Mouse (Mus musculus) forebrain, embryonic 13.5 days (tissue): ENCODE results near the gene Ahdc1. TPM values are rescaled to one million over a fixed set of nuclear protein-coding genes. Genes with fewer than 3 reads are reported as not detected.

Experiments used
- ATAC-seq: fragments of 200-750 bp; cut with Nextera tagmentation; 2 replicates; pipeline ENCODE4 v1.8.0; 2017
- H3K27ac ChIP-seq: fragments of 300-500 bp; sonication (generic); 2 replicates; pipeline ENCODE4 v1.5.1; 2015; ENCODE audit warnings: inconsistent platforms, mild to moderate bottlenecking, moderate library complexity
- H3K27me3 ChIP-seq: fragments of 300-500 bp; sonication (generic); 2 replicates; pipeline ENCODE4 v1.6.1; 2015; ENCODE audit warnings: mild to moderate bottlenecking, inconsistent platforms
- H3K36me3 ChIP-seq: fragments of 300-500 bp; sonication (generic); 2 replicates; pipeline ENCODE4 v1.6.1; 2015; ENCODE audit warnings: mild to moderate bottlenecking, inconsistent platforms; ENCODE audit not compliant: poor library complexity, severe bottlenecking
- H3K4me1 ChIP-seq: fragments of 300-500 bp; sonication (generic); 2 replicates; pipeline ENCODE4 v1.6.1; 2015; ENCODE audit warnings: inconsistent platforms
- H3K4me2 ChIP-seq: fragments of 300-500 bp; sonication (generic); 2 replicates; pipeline ENCODE4 v1.6.1; 2015; ENCODE audit warnings: inconsistent platforms, mild to moderate bottlenecking, moderate library complexity
- H3K4me3 ChIP-seq: fragments of 300-500 bp; sonication (generic); 2 replicates; pipeline ENCODE4 v1.5.1; 2015; ENCODE audit warnings: mild to moderate bottlenecking, inconsistent platforms
- H3K9ac ChIP-seq: fragments of 300-500 bp; sonication (generic); 2 replicates; pipeline ENCODE4 v1.6.1; 2015; ENCODE audit warnings: mild to moderate bottlenecking, inconsistent platforms
- H3K9me3 ChIP-seq: fragments of 300-500 bp; sonication (generic); replicated peaks from 2 replicates; pipeline ENCODE4 v1.6.1; 2016; ENCODE audit warnings: inconsistent platforms
- WGBS: fragments of 180-500 bp; shearing (Covaris S2); methylation state at CpG from one replicate; pipeline ENCODE4 v1.1.7; 2015; 5-methylcytosine and 5-hydroxymethylcytosine counted together
- polyA plus RNA-seq: library from polyadenylated mRNA; unstranded; fragments of >200 nt; fragmentation: Nextera tagmentation; extraction: Ambion mirVana; gene quantifications from 2 replicates; pipeline ENCODE4 v1.2.1, GENCODE M21; 2015

Gene Ahdc1
- polyA plus RNA-seq, 1 experiment from 2014 or later, result 7.3 TPM

DNA sequence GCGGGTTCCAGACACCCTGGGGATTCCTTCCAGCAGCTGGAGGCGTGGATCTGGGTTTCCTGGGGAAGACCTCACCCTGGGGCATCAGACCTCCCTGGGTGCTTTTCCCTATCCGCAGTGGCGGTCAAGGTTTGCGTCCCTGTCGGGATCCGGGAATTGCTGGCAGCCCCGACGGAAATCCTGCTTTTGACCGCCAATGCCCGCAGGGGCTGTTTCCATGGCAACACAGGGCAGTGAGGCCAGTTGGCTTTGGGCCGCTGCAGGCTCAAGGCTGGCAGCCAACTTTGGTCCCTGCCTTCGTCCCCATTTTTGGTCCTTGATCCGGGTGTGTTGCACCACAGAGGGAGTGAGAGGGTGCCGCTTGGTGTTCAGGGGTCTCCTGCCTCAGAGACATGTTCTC, 36.2 kb upstream of the Ahdc1 start:
- under 1% methylated on average over 15 of the region's 15 CpGs for WGBS
- peak overlapping the region; percentile 42 for H3K4me2 ChIP-seq
- peaks cover 26% of the 10 kb centered on the region for H3K4me1 ChIP-seq
- H3K27me3 ChIP-seq, result peaks cover 54% of the 10 kb centered on the region
- H3K9ac ChIP-seq, result no peak overlapping the region
- no peak overlapping the region for H3K4me3 ChIP-seq
- ATAC-seq, result no peak
- no peaks in the 10 kb centered on the region for H3K36me3 ChIP-seq
- H3K27ac ChIP-seq, result no peak overlapping the region; the same call in 1 of the 2 replicates
- H3K9me3 ChIP-seq, result no peaks in the 10 kb centered on the region

DNA sequence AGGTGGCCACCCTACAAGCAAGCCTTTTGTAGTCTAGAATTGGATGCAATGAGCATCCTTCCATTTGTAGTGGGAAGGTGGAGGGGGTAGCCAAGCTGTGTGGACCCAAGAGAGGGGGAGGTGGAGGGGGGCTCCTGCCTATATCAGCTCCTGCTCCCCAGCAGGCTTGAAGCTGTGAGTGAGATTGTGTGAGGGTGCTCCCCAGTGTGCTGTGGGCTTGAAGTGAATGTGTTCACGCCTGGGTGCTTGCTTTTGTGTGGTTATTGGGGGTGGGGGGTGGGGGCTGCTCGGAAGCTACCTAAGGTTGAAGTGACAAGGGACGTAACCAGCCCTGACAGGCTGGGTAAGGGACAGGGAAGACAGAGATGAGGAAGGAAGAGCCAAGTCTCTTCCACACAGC, 35.3 kb upstream of the Ahdc1 start:
- H3K9ac ChIP-seq, result no peak overlapping the region
- WGBS, result 40% methylated on average over 3 of the region's 3 CpGs
- ATAC-seq, result no peak
- peaks cover 26% of the 10 kb centered on the region for H3K4me1 ChIP-seq
- no peaks in the 10 kb centered on the region for H3K36me3 ChIP-seq
- no peak overlapping the region for H3K4me3 ChIP-seq
- H3K9me3 ChIP-seq, result no peaks in the 10 kb centered on the region
- peaks cover 54% of the 10 kb centered on the region for H3K27me3 ChIP-seq
- no peak overlapping the region for H3K27ac ChIP-seq
- H3K4me2 ChIP-seq, result no peak overlapping the region

DNA sequence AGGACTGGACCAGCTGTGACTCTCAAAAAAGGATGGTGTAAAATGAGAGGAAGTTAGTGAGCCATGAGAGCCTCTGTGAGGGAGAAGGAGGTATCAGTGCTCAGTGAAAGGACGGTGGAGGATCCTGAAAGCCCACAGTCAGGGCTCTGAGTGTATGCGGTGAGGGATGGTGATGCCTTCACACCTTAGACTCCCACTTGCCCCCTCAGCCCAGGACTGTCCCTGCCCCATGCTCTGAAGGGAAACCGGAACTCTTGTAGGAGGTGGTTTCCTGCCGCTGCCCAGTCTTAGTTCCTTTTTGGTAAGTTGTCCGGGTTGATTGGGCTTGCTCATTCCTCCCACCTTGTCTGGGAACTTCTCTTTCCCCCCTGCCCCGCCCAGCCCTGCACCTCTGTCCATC, 34.3 kb upstream of the Ahdc1 start:
- Histone ChIP-seq H3K27ac (no peak overlapping the region), H3K4me2 (no peak overlapping the region), H3K9me3 (no peaks in the 10 kb centered on the region), H3K4me3 (no peak overlapping the region), H3K4me1 (peaks cover 26% of the 10 kb centered on the region), H3K27me3 (peaks cover 49% of the 10 kb centered on the region), H3K9ac (no peak overlapping the region), H3K36me3 (no peaks in the 10 kb centered on the region)
- WGBS, result 91% methylated on average over 6 of the region's 6 CpGs
- no peak for ATAC-seq

DNA sequence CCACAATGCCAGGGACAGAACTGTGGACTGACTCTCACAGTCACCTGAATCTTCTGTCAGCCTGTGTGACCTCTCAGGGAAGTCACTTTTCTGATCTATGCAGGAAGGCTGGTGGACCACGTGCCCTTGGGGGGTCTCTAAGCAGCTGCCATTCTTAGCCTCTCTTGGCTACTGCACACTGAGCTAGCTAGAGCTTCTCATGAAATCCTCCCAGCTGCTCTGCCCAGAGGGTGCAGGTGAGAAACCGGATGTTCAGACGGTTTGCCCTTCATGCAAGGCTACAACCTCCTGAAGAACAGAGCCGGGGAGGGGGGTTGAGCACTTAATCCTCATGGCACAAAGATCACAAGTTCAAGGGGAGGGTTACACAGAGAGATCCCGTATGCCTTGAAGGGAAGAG, 33.5 kb upstream of the Ahdc1 start:
- Histone ChIP-seq H3K9ac (no peak overlapping the region), H3K4me2 (no peak overlapping the region), H3K27ac (no peak overlapping the region), H3K36me3 (no peaks in the 10 kb centered on the region), H3K4me1 (peaks cover 25% of the 10 kb centered on the region), H3K9me3 (no peaks in the 10 kb centered on the region), H3K4me3 (no peak overlapping the region), H3K27me3 (peaks cover 44% of the 10 kb centered on the region)
- no peak for ATAC-seq
- WGBS, result 54% methylated on average over 5 of the region's 5 CpGs

DNA sequence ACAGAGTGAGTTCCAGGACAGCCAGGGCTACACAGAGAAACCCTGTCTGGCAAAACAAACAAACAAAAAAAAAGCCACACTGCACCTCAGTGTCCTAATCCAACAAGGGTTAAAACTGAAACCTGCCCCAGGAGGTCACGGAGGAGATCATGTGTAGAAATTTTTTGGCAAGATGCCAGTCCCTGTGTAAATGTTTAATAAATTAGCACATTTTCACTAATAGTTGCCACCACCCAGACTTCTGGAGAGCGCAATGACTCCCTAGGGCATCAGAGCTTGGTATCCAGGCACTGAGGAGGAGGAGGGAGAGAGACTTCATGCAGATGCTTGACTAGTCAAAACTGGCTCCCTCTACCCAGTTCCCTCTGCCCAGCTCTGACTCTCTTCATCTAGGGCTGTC, 31.9 kb upstream of the Ahdc1 start:
- no peak overlapping the region for H3K4me3 ChIP-seq
- H3K9ac ChIP-seq, result no peak overlapping the region
- no peaks in the 10 kb centered on the region for H3K9me3 ChIP-seq
- no peak overlapping the region for H3K27ac ChIP-seq
- no peak overlapping the region for H3K4me2 ChIP-seq
- peaks cover 31% of the 10 kb centered on the region for H3K27me3 ChIP-seq
- no peaks in the 10 kb centered on the region for H3K36me3 ChIP-seq
- ATAC-seq, result no peak
- 68% methylated on average over 2 of the region's 2 CpGs for WGBS
- peaks cover 23% of the 10 kb centered on the region for H3K4me1 ChIP-seq

DNA sequence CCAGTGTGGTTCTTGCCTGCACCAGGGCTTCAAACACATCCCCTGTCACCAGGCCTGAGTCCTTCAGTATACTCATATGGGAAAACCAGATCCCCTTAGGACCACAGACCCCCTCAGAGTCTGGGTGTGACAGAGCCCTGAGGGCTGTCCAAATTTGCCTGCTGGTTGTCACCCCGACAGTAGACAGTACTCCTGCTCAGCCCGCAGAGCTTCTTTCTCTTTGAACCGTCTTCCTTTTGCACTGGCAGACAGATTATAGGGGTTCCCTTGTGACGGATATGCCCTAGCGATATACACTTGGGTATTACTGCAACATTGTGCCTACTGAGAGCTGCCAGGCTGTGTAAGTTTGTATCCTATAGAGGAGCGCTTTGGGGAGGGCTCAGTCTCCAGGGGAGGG, 29.4 kb upstream of the Ahdc1 start:
- no peak overlapping the region for H3K4me3 ChIP-seq
- no peak overlapping the region for H3K27ac ChIP-seq
- WGBS, result 77% methylated on average over 6 of the region's 6 CpGs
- no peak overlapping the region for H3K4me2 ChIP-seq
- H3K27me3 ChIP-seq, result peaks cover 7% of the 10 kb centered on the region
- no peaks in the 10 kb centered on the region for H3K36me3 ChIP-seq
- H3K4me1 ChIP-seq, result peaks cover 8% of the 10 kb centered on the region
- no peaks in the 10 kb centered on the region for H3K9me3 ChIP-seq
- ATAC-seq, result no peak
- H3K9ac ChIP-seq, result no peak overlapping the region

DNA sequence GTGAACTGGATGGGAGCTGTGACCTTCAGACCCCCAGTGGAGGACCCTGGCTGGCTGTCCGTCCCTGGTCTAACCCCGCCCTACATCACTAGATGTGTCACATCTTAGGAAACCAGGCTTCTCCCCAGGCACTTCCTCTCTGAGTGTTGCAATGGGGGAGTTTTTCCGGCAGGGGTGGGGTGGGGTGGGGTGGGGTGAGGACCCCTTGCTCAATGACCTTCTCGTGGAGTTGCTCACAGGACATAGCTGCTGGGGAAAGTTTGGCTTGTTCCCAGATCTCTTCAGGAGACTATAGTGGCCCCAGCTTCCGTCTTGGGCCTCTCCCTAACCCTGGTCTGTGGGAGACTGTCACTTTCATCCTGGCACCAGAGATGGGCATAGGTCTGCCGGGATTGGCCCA, 28.1 kb upstream of the Ahdc1 start:
- no peaks in the 10 kb centered on the region for H3K27me3 ChIP-seq
- H3K4me2 ChIP-seq, result no peak overlapping the region
- H3K4me3 ChIP-seq, result no peak overlapping the region
- no peak for ATAC-seq
- 81% methylated on average over 6 of the region's 6 CpGs for WGBS
- no peak overlapping the region for H3K9ac ChIP-seq
- peaks cover 8% of the 10 kb centered on the region for H3K4me1 ChIP-seq
- no peak overlapping the region for H3K27ac ChIP-seq
- H3K36me3 ChIP-seq, result no peaks in the 10 kb centered on the region
- no peaks in the 10 kb centered on the region for H3K9me3 ChIP-seq

DNA sequence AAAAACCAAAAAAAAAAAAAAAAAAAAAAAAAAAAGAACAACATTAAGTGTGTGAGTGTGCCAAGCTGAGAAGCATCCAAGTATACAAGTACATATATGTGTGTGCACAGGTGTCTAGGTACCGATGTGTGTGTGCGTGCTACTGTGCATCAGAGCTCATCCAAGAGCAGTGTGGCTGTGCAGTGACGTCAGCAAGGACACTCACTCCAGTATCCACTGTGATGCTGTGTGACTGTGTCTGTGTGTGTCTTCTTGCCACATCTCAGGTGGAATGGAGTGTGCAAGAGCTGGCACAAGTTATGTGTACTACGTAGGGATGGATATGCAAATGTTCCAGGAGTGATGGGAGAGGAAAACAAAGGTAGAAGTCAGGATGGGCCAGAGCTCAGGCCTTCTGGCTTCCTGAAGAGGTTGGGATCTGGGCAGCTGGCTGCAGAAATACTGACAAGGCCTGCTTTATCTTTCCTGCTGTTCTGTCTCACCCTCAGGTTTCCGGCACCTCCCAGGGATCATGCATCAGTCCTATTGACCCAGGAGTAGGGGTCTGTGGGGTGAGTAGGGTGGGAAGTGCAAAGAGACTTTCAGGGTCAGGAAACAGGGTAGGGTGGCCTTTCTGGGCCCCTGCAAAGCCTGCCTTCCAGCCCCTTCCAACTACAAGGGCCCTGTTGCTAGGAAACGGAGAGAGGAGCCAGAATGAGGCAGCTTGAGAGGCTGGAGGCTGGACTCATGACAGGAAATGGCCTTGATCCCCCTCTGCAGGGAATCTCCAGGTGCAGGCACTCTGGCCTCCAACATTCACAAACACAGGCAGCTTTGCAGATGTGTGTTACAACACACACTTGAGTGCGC, 27.2 kb upstream of the Ahdc1 start:
- no peaks in the 10 kb centered on the region for H3K27me3 ChIP-seq
- peaks cover 8% of the 10 kb centered on the region for H3K4me1 ChIP-seq
- no peak overlapping the region for H3K4me2 ChIP-seq
- H3K9me3 ChIP-seq, result no peaks in the 10 kb centered on the region
- H3K27ac ChIP-seq, result peak overlapping the region; percentile 68
- peak overlapping the region; percentile 46 for H3K9ac ChIP-seq
- ATAC-seq, result no peak
- no peak overlapping the region for H3K4me3 ChIP-seq
- WGBS, result 55% methylated on average over 7 of the region's 7 CpGs
- H3K36me3 ChIP-seq, result no peaks in the 10 kb centered on the region

DNA sequence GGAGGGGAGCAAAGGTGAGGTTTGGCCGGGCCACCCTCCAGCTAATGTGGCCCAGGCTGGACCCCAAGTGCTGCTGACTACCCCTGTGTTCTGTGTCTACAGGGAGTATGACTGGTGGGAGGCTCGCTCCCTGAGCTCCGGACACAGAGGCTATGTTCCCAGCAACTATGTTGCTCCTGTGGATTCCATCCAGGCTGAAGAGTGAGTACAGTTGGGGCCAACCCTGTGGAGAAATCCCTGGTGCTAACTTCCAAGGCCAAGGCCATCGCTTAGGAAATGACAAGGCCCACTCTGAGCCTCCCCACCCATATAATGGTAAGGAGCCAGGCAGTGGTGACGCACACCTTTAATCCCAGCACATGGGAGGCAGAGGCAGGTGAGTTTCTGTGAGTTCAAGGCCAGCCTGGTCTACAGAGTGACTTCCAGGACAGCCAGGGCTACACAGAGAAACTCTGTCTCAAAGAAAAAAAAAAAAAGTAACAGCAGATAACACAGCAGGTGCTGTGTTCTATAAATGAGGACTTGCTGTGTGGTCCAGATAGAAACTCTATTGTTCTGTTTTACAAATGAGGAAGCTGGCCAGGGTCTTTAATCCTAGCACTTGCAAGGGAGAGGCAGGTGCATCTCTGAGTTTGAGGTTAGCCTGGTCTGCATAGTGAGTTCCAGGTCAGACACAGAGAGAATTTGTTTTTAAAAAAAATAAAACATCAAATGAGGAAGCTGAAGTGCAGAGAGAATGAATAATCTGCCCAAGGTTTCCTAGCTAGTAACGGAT, 22.3 kb upstream of the Ahdc1 start:
- Histone ChIP-seq H3K4me1 (peaks cover 6% of the 10 kb centered on the region), H3K9ac (no peak overlapping the region), H3K36me3 (no peaks in the 10 kb centered on the region), H3K4me2 (no peak overlapping the region), H3K27me3 (no peaks in the 10 kb centered on the region), H3K27ac (no peak overlapping the region), H3K9me3 (no peaks in the 10 kb centered on the region), H3K4me3 (no peak overlapping the region)
- 85% methylated on average over 6 of the region's 6 CpGs for WGBS
- no peak for ATAC-seq

DNA sequence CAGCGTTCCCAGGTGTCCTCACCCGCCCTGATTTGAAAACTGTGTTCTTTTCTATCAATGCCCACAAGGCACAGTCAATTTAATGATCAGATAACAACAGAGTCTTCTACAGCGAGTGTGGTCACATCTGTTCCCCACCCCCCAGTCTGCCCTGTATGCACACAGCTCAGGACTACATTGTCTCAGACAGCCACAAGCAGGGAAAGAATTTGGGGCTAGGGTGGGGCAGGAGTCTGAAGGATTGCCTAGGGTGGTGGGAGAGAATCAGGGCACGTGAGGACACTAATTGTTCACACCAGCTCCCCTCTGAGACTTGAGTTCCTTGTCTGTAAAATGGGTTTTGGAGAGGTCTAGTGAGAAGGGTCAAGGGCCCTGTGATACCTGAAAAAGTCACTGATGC, 17.5 kb upstream of the Ahdc1 start:
- H3K27me3 ChIP-seq, result no peaks in the 10 kb centered on the region
- H3K27ac ChIP-seq, result no peak overlapping the region
- H3K4me2 ChIP-seq, result no peak overlapping the region
- no peak overlapping the region for H3K9ac ChIP-seq
- no peaks in the 10 kb centered on the region for H3K36me3 ChIP-seq
- 63% methylated on average over 4 of the region's 4 CpGs for WGBS
- no peaks in the 10 kb centered on the region for H3K4me1 ChIP-seq
- no peak overlapping the region for H3K4me3 ChIP-seq
- no peaks in the 10 kb centered on the region for H3K9me3 ChIP-seq
- no peak for ATAC-seq

DNA sequence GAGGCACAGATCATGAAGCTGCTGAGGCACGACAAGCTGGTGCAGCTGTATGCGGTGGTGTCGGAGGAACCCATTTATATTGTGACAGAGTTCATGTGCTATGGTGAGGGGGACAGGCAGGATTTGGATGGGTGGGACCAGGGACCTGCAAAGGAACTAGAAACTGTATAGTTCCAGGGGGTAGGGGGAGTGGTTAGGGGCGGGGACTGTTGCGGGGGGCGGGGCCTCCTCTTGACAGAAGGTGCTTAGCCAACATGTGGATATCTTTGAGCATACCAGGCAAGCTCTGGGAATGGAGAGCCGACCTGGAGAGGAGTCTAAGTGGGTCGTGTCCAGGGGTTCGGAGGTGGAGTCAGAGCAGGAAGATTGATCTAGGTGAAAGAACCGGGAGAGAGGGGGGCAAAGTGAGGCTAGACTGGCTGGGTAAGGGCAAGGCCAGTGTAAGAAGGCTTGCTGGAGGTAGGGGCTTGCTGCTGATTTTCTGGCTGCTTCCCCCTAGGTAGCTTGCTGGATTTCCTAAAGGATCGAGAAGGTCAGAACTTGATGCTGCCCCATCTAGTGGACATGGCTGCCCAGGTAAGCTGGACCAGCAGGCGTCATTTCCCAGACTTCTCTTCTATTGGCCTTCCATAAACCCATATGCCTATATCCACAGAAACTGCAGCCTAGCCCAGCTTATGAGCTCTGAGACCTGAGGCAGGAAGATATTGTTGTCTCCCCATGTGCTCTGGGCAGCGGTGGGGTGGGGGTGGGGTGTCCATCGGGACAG, 13.4 kb upstream of the Ahdc1 start:
- Histone ChIP-seq H3K9me3 (no peaks in the 10 kb centered on the region), H3K36me3 (no peaks in the 10 kb centered on the region), H3K27me3 (0 out of 2 replicates have a peak, but pooled peaks cover 4% of the 10 kb centered on the region), H3K4me3 (no peak overlapping the region), H3K9ac (no peak overlapping the region), H3K27ac (no peak overlapping the region), H3K4me2 (no peak overlapping the region), H3K4me1 (peaks cover 5% of the 10 kb centered on the region)
- 54% methylated on average over 14 of the region's 14 CpGs for WGBS
- ATAC-seq, result no peak

DNA sequence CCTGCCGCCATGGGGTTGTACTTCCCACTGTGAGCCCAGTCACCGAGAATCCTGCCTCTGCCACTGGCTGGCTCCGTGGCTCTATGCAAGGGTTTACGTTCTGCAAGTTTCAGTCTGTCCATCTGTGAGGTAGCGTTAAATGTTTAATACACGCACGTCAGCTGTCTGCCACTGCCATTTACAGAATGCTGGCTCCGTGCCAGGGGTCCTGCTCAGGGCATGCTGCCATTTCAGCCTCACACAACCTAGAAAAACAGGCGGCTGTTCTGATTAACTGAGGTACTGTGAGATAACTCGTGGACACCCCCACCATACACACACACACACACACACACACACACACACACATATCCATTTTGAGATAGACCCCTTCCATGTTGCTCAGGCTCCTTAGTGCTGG, 8.2 kb upstream of the Ahdc1 start:
- Histone ChIP-seq H3K9me3 (no peaks in the 10 kb centered on the region), H3K4me2 (peak overlapping the region; percentile 18; the same call in 1 of the 2 replicates), H3K27me3 (0 out of 2 replicates have a peak, but pooled peaks cover 4% of the 10 kb centered on the region), H3K27ac (peak overlapping the region; percentile 65), H3K4me1 (peaks cover 17% of the 10 kb centered on the region), H3K4me3 (no peak overlapping the region), H3K36me3 (no peaks in the 10 kb centered on the region), H3K9ac (peak overlapping the region; percentile 12; the same call in 1 of the 2 replicates)
- ATAC-seq, result no peak
- WGBS, result 15% methylated on average over 10 of the region's 10 CpGs
